Mouse (Mus musculus) adrenal gland, postnatal 14 days (tissue): ENCODE measurements around the gene Scgb1b3. TPM values are rescaled to one million over a fixed set of nuclear protein-coding genes. Genes with fewer than 3 reads are reported as not detected.

ENCODE experiments used
- DNase-seq: peaks from one replicate; pipeline ENCODE4 v3.0.0; 2021; ENCODE audit warnings: mixed read lengths
- long read RNA-seq, 2 experiments: library from polyadenylated mRNA; stranded (forward); transcript quantifications; one replicate each; pipeline ENCODE4 v2.0.0; 2021
- total RNA-seq: library from RNA; stranded (reverse); gene quantifications from 2 replicates; pipeline ENCODE4 v1.2.3, GENCODE M21; 2021

Gene Scgb1b3
- not detected in 2 replicates for total RNA-seq
- long read RNA-seq, experiment 1: 0 reads
- long read RNA-seq, experiment 2: 0 reads

GRCm38 (mm10) chr7:31375292-31375691, at the start of gene Scgb1b3:
Scgb1b3 (plus strand) TSS chr7:31375592.
- no peak for DNase-seq

- DNase-seq: no peak
Observed at GRCm38 (mm10) chr7:31362022-31362560, 13.3 kb upstream of the Scgb1b3 start, which contains the start of gene Scgb2b3. Scgb2b3 (minus strand) TSS chr7:31362072.

Other genes with a start within 250 kb of the Scgb1b3 start
- 8.6 and 11.8 TPM in 2 replicates for gene Scn1b, start 248.6 kb upstream of the Scgb1b3 start, total RNA-seq
- 45.9 and 72.5 TPM in 2 replicates for gene Gramd1a, start 219.7 kb upstream of the Scgb1b3 start, total RNA-seq
- gene Scgb2b2, start 85.1 kb upstream of the Scgb1b3 start, total RNA-seq: not detected in 2 replicates
- gene Scgb1b2, start 83.8 kb upstream of the Scgb1b3 start, total RNA-seq: not detected in 2 replicates
- not detected in 2 replicates for gene Scgb2b3, start 13.5 kb upstream of the Scgb1b3 start, total RNA-seq